Mouse (Mus musculus): Measurements from ENCODE around the gene Ercc8. TPM values are rescaled to one million over a fixed set of nuclear protein-coding genes. Genes with fewer than 3 reads are reported as not detected.
A peak's percentile ranks its signal among the peaks of the same experiment; 100 is the strongest.

The Ercc8 gene
- polyA plus RNA-seq, 1 experiment, result 14.3 TPM

GRCm38 (mm10) chr13:108214081-108214484 lies 55.6 kb downstream of the Ercc8 start, which contains the start of gene Elovl7:
Gene Elovl7 (plus strand): TSS chr13:108214404.
- peak; percentile 43 to 84 for DNase-seq (ENCODE audit: extremely low spot score in 1 of 2, low spot score in 1 of 2)

- peak in 1 of 2 experiments; percentile 20 for DNase-seq (ENCODE audit: extremely low spot score in 1 of 2, low spot score in 1 of 2)
Measured at GRCm38 (mm10) chr13:108214485-108215107, 56.1 kb downstream of the Ercc8 start.

GRCm38 (mm10) chr13:108215231-108215780 lies 56.8 kb downstream of the Ercc8 start:
- DNase-seq (ENCODE audit: extremely low spot score in 1 of 2, low spot score in 1 of 2), result no peak

- no peak for DNase-seq (ENCODE audit: extremely low spot score in 1 of 2, low spot score in 1 of 2)
Measured at GRCm38 (mm10) chr13:108219773-108220172, 61.2 kb downstream of the Ercc8 start.

- no peak for DNase-seq (ENCODE audit: extremely low spot score in 1 of 2, low spot score in 1 of 2)
Measured at GRCm38 (mm10) chr13:108229191-108229590, 70.7 kb downstream of the Ercc8 start.

GRCm38 (mm10) chr13:108229634-108230330 lies 71.3 kb downstream of the Ercc8 start:
- no peak for DNase-seq (ENCODE audit: extremely low spot score in 1 of 2, low spot score in 1 of 2)

- peak in 1 of 2 experiments; percentile 17 for DNase-seq (ENCODE audit: extremely low spot score in 1 of 2, low spot score in 1 of 2)
Measured at GRCm38 (mm10) chr13:108240012-108240411, 81.5 kb downstream of the Ercc8 start.

GRCm38 (mm10) chr13:108241715-108242114 lies 83.2 kb downstream of the Ercc8 start:
- DNase-seq (ENCODE audit: extremely low spot score in 1 of 2, low spot score in 1 of 2), result no peak

Other genes with a start within 250 kb of the Ercc8 start
- gene Smim15, start 114.3 kb upstream of the Ercc8 start, polyA plus RNA-seq (2012; rRNA removed), result 42.2 and 49.2 TPM in 2 replicates
- gene Ndufaf2, start 108 bp upstream of the Ercc8 start, polyA plus RNA-seq (2012; rRNA removed), result 38.4 and 38.6 TPM in 2 replicates
- gene Elovl7, start 55.7 kb downstream of the Ercc8 start, polyA plus RNA-seq (2012; rRNA removed), result 9.5 and 9.8 TPM in 2 replicates
- 0.38 and 0.53 TPM in 2 replicates for gene Depdc1b, start 157.6 kb downstream of the Ercc8 start, polyA plus RNA-seq (2012; rRNA removed)